Mouse (Mus musculus): Measurements from ENCODE around the gene Ccdc134. TPM values are rescaled to one million over a fixed set of nuclear protein-coding genes. Genes with fewer than 3 reads are reported as not detected.

The Ccdc134 gene
- polyA plus RNA-seq, 1 experiment = 0.70 TPM

GRCm38 (mm10) chr15:82146770-82147610, 19.3 kb downstream of the Ccdc134 start, which contains the start of gene Srebf2:
Gene Srebf2, plus strand, starts transcription at chr15:82147181.
- H3K4me1 ChIP-seq (ENCODE audit: control insufficient read depth) = peaks cover 61% of the 10 kb centered on the region
- peaks cover 32% of the 10 kb centered on the region for H3K36me3 ChIP-seq (ENCODE audit: control insufficient read depth)
- H3K9me3 ChIP-seq (ENCODE audit: control insufficient read depth, low read length) = no peaks in the 10 kb centered on the region
- TF ChIP-seq TAL1 (IDR thresholded peaks at IDR 0.05; ENCODE audit: low read length) = no peak
- peak; percentile 95 for TF ChIP-seq GATA1 (IDR thresholded peaks at IDR 0.05; ENCODE audit: low read length)
- H3K4me3 ChIP-seq (replicated peaks) = peak within 1 kb of the TSS; percentile 97
- H3K27me3 ChIP-seq (ENCODE audit: control insufficient read depth) = no peaks in the 10 kb centered on the region

- Histone ChIP-seq H3K27me3 (ENCODE audit: control insufficient read depth) (no peaks in the 10 kb centered on the region), H3K9me3 (ENCODE audit: control insufficient read depth, low read length) (no peaks in the 10 kb centered on the region), H3K4me1 (ENCODE audit: control insufficient read depth) (peaks cover 68% of the 10 kb centered on the region), H3K4me3 (replicated peaks) (peak overlapping the region; percentile 97), H3K36me3 (ENCODE audit: control insufficient read depth) (peaks cover 32% of the 10 kb centered on the region)
- TF ChIP-seq TAL1 (IDR thresholded peaks at IDR 0.05; ENCODE audit: low read length) = no peak
- TF ChIP-seq GATA1 (IDR thresholded peaks at IDR 0.05; ENCODE audit: low read length) = no peak
Observed at GRCm38 (mm10) chr15:82147611-82148111, 19.9 kb downstream of the Ccdc134 start.

GRCm38 (mm10) chr15:82148510-82148911, 20.8 kb downstream of the Ccdc134 start:
- no peaks in the 10 kb centered on the region for H3K27me3 ChIP-seq (ENCODE audit: control insufficient read depth)
- peak overlapping the region; percentile 97 for H3K4me3 ChIP-seq (replicated peaks)
- TF ChIP-seq GATA1 (IDR thresholded peaks at IDR 0.05; ENCODE audit: low read length) (no peak), TAL1 (IDR thresholded peaks at IDR 0.05; ENCODE audit: low read length) (no peak)
- H3K4me1 ChIP-seq (ENCODE audit: control insufficient read depth) = peaks cover 72% of the 10 kb centered on the region
- H3K9me3 ChIP-seq (ENCODE audit: control insufficient read depth, low read length) = no peaks in the 10 kb centered on the region
- H3K36me3 ChIP-seq (ENCODE audit: control insufficient read depth) = peaks cover 38% of the 10 kb centered on the region

- Histone ChIP-seq H3K9me3 (ENCODE audit: control insufficient read depth, low read length) (no peaks in the 10 kb centered on the region), H3K4me3 (replicated peaks) (no peak overlapping the region), H3K27me3 (ENCODE audit: control insufficient read depth) (no peaks in the 10 kb centered on the region), H3K4me1 (ENCODE audit: control insufficient read depth) (peaks cover 66% of the 10 kb centered on the region), H3K36me3 (ENCODE audit: control insufficient read depth) (peaks cover 40% of the 10 kb centered on the region)
- TF ChIP-seq GATA1 (IDR thresholded peaks at IDR 0.05; ENCODE audit: low read length) (no peak), TAL1 (IDR thresholded peaks at IDR 0.05; ENCODE audit: low read length) (no peak)
Observed at GRCm38 (mm10) chr15:82150042-82150441, 22.3 kb downstream of the Ccdc134 start.

- H3K4me1 ChIP-seq (ENCODE audit: control insufficient read depth) = peaks cover 60% of the 10 kb centered on the region
- H3K4me3 ChIP-seq (replicated peaks) = no peak overlapping the region
- H3K9me3 ChIP-seq (ENCODE audit: control insufficient read depth, low read length) = no peaks in the 10 kb centered on the region
- H3K27me3 ChIP-seq (ENCODE audit: control insufficient read depth) = no peaks in the 10 kb centered on the region
- TF ChIP-seq GATA1 (IDR thresholded peaks at IDR 0.05; ENCODE audit: low read length) (no peak), TAL1 (IDR thresholded peaks at IDR 0.05; ENCODE audit: low read length) (no peak)
- H3K36me3 ChIP-seq (ENCODE audit: control insufficient read depth) = peaks cover 42% of the 10 kb centered on the region
Observed at GRCm38 (mm10) chr15:82151176-82151575, 23.5 kb downstream of the Ccdc134 start.

- no peaks in the 10 kb centered on the region for H3K9me3 ChIP-seq (ENCODE audit: control insufficient read depth, low read length)
- H3K27me3 ChIP-seq (ENCODE audit: control insufficient read depth) = no peaks in the 10 kb centered on the region
- peaks cover 46% of the 10 kb centered on the region for H3K36me3 ChIP-seq (ENCODE audit: control insufficient read depth)
- H3K4me3 ChIP-seq (replicated peaks) = no peak overlapping the region
- no peak for TF ChIP-seq GATA1 (IDR thresholded peaks at IDR 0.05; ENCODE audit: low read length)
- no peak for TF ChIP-seq TAL1 (IDR thresholded peaks at IDR 0.05; ENCODE audit: low read length)
- peaks cover 60% of the 10 kb centered on the region for H3K4me1 ChIP-seq (ENCODE audit: control insufficient read depth)
Observed at GRCm38 (mm10) chr15:82152022-82152421, 24.3 kb downstream of the Ccdc134 start.

- H3K9me3 ChIP-seq (ENCODE audit: control insufficient read depth, low read length) = no peaks in the 10 kb centered on the region
- peaks cover 48% of the 10 kb centered on the region for H3K36me3 ChIP-seq (ENCODE audit: control insufficient read depth)
- no peaks in the 10 kb centered on the region for H3K27me3 ChIP-seq (ENCODE audit: control insufficient read depth)
- peaks cover 60% of the 10 kb centered on the region for H3K4me1 ChIP-seq (ENCODE audit: control insufficient read depth)
- no peak for TF ChIP-seq GATA1 (IDR thresholded peaks at IDR 0.05; ENCODE audit: low read length)
- no peak overlapping the region for H3K4me3 ChIP-seq (replicated peaks)
Observed at GRCm38 (mm10) chr15:82152435-82152834, 24.7 kb downstream of the Ccdc134 start.

GRCm38 (mm10) chr15:82156298-82156697, 28.6 kb downstream of the Ccdc134 start:
- no peak overlapping the region for H3K4me3 ChIP-seq (replicated peaks)
- no peaks in the 10 kb centered on the region for H3K9me3 ChIP-seq (ENCODE audit: control insufficient read depth, low read length)
- H3K36me3 ChIP-seq (ENCODE audit: control insufficient read depth) = peaks cover 59% of the 10 kb centered on the region
- TF ChIP-seq TAL1 (IDR thresholded peaks at IDR 0.05; ENCODE audit: low read length) (no peak), GATA1 (IDR thresholded peaks at IDR 0.05; ENCODE audit: low read length) (no peak)
- H3K4me1 ChIP-seq (ENCODE audit: control insufficient read depth) = peaks cover 59% of the 10 kb centered on the region
- H3K27me3 ChIP-seq (ENCODE audit: control insufficient read depth) = no peaks in the 10 kb centered on the region

GRCm38 (mm10) chr15:82156902-82157301, 29.2 kb downstream of the Ccdc134 start:
- H3K9me3 ChIP-seq (ENCODE audit: control insufficient read depth, low read length) = no peaks in the 10 kb centered on the region
- H3K27me3 ChIP-seq (ENCODE audit: control insufficient read depth) = no peaks in the 10 kb centered on the region
- no peak overlapping the region for H3K4me3 ChIP-seq (replicated peaks)
- peaks cover 60% of the 10 kb centered on the region for H3K36me3 ChIP-seq (ENCODE audit: control insufficient read depth)
- TF ChIP-seq TAL1 (IDR thresholded peaks at IDR 0.05; ENCODE audit: low read length) = no peak
- TF ChIP-seq GATA1 (IDR thresholded peaks at IDR 0.05; ENCODE audit: low read length) = no peak
- H3K4me1 ChIP-seq (ENCODE audit: control insufficient read depth) = peaks cover 64% of the 10 kb centered on the region
